Mouse (Mus musculus) forebrain, embryonic 12.5 days (tissue): Measurements from ENCODE around the gene Mettl16. TPM values are rescaled to one million over a fixed set of nuclear protein-coding genes. Genes with fewer than 3 reads are reported as not detected.

Source experiments
- ATAC-seq: fragments of 200-750 bp; cut with Nextera tagmentation; 2 replicates; pipeline ENCODE4 v1.8.0; 2017; ENCODE audit warnings: moderate TSS enrichment; ENCODE audit not compliant: low FRiP score
- H3K27ac ChIP-seq: fragments of 300-500 bp; sonication (generic); 2 replicates; pipeline ENCODE4 v1.5.1; 2016; ENCODE audit warnings: mild to moderate bottlenecking
- H3K27me3 ChIP-seq: fragments of 300-500 bp; sonication (generic); 2 replicates; pipeline ENCODE4 v1.6.1; 2016; ENCODE audit warnings: mild to moderate bottlenecking
- H3K36me3 ChIP-seq: fragments of 300-500 bp; sonication (generic); replicated peaks from 2 replicates; pipeline ENCODE4 v1.6.1; 2016; ENCODE audit warnings: mild to moderate bottlenecking
- H3K4me1 ChIP-seq: fragments of 300-500 bp; sonication (generic); 2 replicates; pipeline ENCODE4 v1.6.1; 2016
- H3K4me2 ChIP-seq: fragments of 300-500 bp; sonication (generic); 2 replicates; pipeline ENCODE4 v1.6.1; 2016; ENCODE audit warnings: mild to moderate bottlenecking, moderate library complexity
- H3K4me3 ChIP-seq: fragments of 300-500 bp; sonication (generic); replicated peaks from 2 replicates; pipeline ENCODE4 v1.5.1; 2016; ENCODE audit warnings: mild to moderate bottlenecking
- H3K9ac ChIP-seq: fragments of 300-500 bp; sonication (generic); 2 replicates; pipeline ENCODE4 v1.6.1; 2016; ENCODE audit warnings: mild to moderate bottlenecking
- H3K9me3 ChIP-seq: fragments of 300-500 bp; sonication (generic); 2 replicates; pipeline ENCODE4 v1.6.1; 2016
- WGBS: fragments of 180-500 bp; shearing (Covaris S2); methylation state at CpG from one replicate; pipeline ENCODE4 v1.1.7; 2016; 5-methylcytosine and 5-hydroxymethylcytosine counted together
- polyA plus RNA-seq: library from polyadenylated mRNA; unstranded; fragments of >200 nt; fragmentation: Nextera tagmentation; extraction: Ambion mirVana; gene quantifications from 2 replicates; pipeline ENCODE4 v1.2.1, GENCODE M21; 2016

The Mettl16 gene
- polyA plus RNA-seq, 1 experiment from 2014 or later, result 56.6 TPM

DNA sequence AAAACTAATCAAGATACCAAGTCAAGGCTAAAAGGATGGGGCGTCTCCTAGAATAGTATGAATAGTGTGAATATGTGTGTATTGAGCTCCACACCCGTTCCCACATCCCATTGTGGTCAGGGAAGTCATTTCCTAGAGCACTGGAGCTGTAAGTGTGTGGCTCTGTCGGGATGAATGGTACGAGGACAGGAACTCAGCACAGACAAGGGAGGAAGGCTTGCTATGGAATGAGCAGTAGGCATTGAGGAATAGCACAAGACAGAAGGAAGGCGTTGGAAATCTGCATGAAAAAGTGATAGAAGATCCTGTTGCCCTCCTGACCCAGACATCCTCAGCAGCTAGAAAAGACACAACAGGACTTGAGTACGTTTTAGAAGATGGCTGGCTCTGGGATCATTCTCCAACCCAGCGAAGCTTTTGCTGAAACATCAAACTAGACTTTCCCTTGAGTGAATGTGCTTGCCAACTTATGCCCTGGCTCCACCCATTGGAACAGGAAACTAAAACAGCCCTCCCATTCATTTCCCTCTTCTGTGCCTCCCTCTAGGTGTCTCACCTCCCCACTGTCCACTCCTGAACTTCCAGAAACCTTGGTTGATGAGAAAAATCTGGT is 57.3 kb downstream of the Mettl16 start:
- ATAC-seq, result no peak
- no peaks in the 10 kb centered on the region for H3K9me3 ChIP-seq
- H3K9ac ChIP-seq, result no peak overlapping the region
- H3K36me3 ChIP-seq, result no peaks in the 10 kb centered on the region
- peaks cover 26% of the 10 kb centered on the region for H3K4me1 ChIP-seq
- H3K4me3 ChIP-seq, result no peak overlapping the region
- WGBS, result 74% methylated on average over 7 of the region's 7 CpGs
- no peaks in the 10 kb centered on the region for H3K27me3 ChIP-seq
- H3K4me2 ChIP-seq, result no peak overlapping the region
- H3K27ac ChIP-seq, result no peak overlapping the region

DNA sequence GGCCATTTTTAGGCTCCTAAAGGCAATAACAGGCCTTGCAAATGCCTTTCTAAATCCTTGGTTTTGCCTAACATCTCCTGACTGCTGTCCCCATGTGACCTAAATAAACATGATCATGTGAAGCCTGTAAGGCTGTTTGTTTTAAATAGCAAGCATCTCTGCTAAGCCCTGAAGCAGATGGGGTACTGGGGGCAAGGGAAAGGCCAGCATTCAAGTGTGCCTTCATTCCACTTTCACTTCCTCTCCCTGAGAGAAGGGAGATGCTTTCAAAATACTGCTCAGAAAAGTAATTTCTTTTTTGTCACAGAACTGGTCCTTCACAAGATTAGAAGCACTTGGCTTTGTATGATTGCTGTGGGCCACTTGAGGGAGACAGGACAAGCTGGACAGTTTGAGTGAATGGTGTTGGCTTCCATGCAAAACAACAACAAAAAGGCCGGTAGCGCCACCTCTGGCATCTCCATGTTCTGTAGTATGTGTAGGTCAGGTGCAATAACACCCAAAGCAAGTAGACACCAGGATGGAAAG is 57.8 kb downstream of the Mettl16 start:
- 24% methylated on average over 2 of the region's 2 CpGs for WGBS
- Histone ChIP-seq H3K36me3 (no peaks in the 10 kb centered on the region), H3K4me2 (no peak overlapping the region), H3K27ac (no peak overlapping the region), H3K4me3 (no peak overlapping the region), H3K4me1 (peaks cover 32% of the 10 kb centered on the region), H3K27me3 (no peaks in the 10 kb centered on the region), H3K9me3 (no peaks in the 10 kb centered on the region), H3K9ac (no peak overlapping the region)
- no peak for ATAC-seq

DNA sequence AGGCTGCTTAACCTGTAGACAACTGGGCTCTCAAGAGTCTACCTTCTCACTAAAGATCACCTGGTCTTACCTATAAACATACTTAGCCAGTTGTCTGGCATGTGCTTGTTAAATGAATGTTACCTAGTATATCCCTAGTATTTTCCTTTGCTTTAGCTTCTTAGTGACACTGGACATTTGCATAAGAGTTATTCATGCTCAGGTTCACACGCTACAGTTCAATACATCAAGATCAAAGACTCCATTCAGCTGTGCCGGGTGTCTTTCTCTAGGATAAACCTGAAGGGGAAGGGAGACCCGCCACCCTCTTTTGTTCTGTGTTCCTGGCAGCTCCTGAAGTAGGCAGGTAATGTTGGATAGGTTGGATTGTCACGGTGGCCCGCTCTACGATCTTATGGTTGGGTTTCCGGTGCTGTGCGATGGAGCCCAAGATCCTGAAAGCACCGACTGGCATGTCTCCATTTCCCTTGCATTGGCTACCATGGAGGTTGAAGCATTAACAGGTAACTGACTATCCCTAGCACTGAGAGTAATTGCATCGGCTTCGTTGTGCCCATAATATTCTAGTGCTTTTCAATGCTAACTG is 58.4 kb downstream of the Mettl16 start:
- Histone ChIP-seq H3K4me3 (peak overlapping the region; percentile 83), H3K9me3 (no peaks in the 10 kb centered on the region), H3K9ac (0 out of 2 replicates have a peak overlapping the region, but pooled peaks have one; percentile 42), H3K4me1 (peaks cover 37% of the 10 kb centered on the region), H3K27me3 (no peaks in the 10 kb centered on the region), H3K27ac (no peak overlapping the region), H3K36me3 (no peaks in the 10 kb centered on the region), H3K4me2 (peak overlapping the region; percentile 85)
- WGBS, result 11% methylated on average over 11 of the region's 11 CpGs
- ATAC-seq, result no peak

DNA sequence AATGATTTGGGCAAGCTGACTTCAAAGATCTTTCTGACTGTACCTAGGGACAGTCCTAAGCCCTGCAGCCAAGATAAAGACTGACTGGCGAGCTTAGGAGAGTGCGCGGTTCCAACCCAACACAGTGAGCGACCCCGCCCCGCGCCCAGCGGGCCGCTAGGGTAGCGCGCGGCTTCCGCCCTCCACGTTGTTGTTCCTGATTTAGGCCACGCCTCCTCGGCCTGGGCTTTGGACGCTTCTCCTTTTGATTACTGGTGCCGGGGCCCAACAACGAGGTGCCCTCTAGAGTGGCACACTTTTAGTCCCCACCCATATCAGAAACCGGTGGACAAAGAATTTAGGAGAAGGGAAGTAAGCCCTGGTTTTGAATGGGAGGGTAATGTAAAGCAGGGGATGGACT is 59.2 kb downstream of the Mettl16 start:
- no peaks in the 10 kb centered on the region for H3K36me3 ChIP-seq
- peak overlapping the region; percentile 90 for H3K27ac ChIP-seq
- H3K27me3 ChIP-seq, result no peaks in the 10 kb centered on the region
- 0% methylated on average over 20 of the region's 20 CpGs for WGBS
- ATAC-seq, result peak; percentile 49
- peak overlapping the region; percentile 83 for H3K4me3 ChIP-seq
- H3K9ac ChIP-seq, result peak overlapping the region; percentile 42; the same call in 1 of the 2 replicates
- peak overlapping the region; percentile 85 for H3K4me2 ChIP-seq
- no peaks in the 10 kb centered on the region for H3K9me3 ChIP-seq
- H3K4me1 ChIP-seq, result peaks cover 45% of the 10 kb centered on the region

DNA sequence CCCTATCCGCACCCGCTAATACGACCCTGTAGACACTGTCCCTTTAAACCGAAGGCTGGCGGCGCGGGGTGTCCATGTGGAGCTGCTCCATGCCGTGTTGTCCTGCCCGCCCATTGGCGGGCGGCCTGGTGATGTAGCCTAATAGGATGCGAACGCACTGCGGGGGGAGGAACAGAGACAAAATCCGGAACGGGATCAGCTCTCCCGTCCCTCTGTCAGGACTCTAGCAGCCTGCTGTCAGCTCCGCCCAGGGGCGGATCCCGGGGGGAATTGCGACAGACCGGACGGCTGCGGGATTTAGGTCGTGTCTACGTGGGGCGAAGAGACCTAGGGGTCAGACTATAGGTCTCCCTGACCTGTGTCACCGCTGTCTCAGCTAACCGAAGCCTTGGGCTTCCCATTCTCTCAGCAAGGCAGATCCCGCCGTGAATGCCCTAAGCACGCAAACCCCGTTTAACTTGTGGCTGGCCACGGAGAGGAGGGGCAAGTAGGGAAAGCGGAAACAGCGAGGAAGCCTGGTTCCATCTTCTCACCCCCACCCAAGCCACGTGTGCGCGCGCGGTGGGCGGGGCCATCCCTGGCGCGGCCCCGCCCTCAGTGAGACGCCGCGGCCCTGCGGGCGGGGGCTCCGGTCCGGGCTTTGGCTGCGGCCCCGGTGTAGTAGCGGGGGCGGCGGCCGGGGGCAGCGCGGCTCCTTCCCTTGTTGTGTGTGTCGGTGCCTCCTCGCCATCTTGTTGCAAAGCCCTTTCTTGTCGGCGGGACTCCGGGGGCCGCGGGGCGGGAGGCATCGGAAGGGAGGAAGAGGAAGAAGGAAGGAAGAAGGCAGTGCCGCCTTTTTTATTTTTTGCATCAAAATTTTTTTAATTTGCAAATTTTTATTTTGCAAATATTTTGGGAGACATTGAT is 59.9 kb downstream of the Mettl16 start, which contains the start of gene Mnt:
TSS of gene Mnt (plus strand) at position 665 of the 906 bp plus-strand sequence.
- Histone ChIP-seq H3K27me3 (no peaks in the 10 kb centered on the region), H3K36me3 (no peaks in the 10 kb centered on the region)

DNA sequence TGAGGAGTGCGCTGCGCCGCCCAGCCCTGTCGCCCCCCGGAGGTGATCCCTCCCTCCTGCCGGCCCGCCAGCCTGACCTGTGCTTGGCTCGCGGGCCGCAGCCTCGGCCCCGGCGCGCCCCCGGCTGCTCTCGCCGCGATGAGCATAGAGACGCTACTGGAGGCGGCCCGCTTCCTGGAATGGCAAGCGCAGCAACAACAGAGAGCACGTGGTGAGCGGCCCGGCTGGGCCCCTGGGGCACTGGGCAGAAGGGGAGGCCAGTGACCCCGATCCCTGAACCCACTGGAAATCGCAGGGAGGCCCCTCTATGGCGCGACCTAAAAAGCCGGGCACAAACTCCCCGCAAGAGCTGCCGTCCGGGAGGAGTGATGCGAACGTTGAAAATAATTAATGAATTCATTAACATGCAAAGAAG is 60.6 kb downstream of the Mettl16 start:
- H3K27me3 ChIP-seq, result no peaks in the 10 kb centered on the region
- no peaks in the 10 kb centered on the region for H3K9me3 ChIP-seq
- H3K4me2 ChIP-seq, result peak overlapping the region; percentile 85
- peak overlapping the region; percentile 83 for H3K4me3 ChIP-seq
- ATAC-seq, result 0 out of 2 replicates have a peak, but pooled peaks have one; percentile 2
- peak overlapping the region; percentile 90 for H3K27ac ChIP-seq
- H3K9ac ChIP-seq, result peak overlapping the region; percentile 83
- peaks cover 51% of the 10 kb centered on the region for H3K4me1 ChIP-seq
- WGBS, result under 1% methylated on average over 35 of the region's 35 CpGs
- no peaks in the 10 kb centered on the region for H3K36me3 ChIP-seq

More for the DNA sequence above, 59.9 kb downstream of the Mettl16 start, which contains the start of gene Mnt:
- peak; percentile 92 for ATAC-seq
- Histone ChIP-seq H3K27ac (peak within 1 kb of the TSS; percentile 90), H3K9ac (peak within 1 kb of the TSS; percentile 83), H3K4me1 (peaks cover 47% of the 10 kb centered on the region), H3K4me3 (peak within 1 kb of the TSS; percentile 83), H3K4me2 (peak within 1 kb of the TSS; percentile 85), H3K9me3 (no peaks in the 10 kb centered on the region)
- WGBS, result under 1% methylated on average over 70 of the region's 70 CpGs

DNA sequence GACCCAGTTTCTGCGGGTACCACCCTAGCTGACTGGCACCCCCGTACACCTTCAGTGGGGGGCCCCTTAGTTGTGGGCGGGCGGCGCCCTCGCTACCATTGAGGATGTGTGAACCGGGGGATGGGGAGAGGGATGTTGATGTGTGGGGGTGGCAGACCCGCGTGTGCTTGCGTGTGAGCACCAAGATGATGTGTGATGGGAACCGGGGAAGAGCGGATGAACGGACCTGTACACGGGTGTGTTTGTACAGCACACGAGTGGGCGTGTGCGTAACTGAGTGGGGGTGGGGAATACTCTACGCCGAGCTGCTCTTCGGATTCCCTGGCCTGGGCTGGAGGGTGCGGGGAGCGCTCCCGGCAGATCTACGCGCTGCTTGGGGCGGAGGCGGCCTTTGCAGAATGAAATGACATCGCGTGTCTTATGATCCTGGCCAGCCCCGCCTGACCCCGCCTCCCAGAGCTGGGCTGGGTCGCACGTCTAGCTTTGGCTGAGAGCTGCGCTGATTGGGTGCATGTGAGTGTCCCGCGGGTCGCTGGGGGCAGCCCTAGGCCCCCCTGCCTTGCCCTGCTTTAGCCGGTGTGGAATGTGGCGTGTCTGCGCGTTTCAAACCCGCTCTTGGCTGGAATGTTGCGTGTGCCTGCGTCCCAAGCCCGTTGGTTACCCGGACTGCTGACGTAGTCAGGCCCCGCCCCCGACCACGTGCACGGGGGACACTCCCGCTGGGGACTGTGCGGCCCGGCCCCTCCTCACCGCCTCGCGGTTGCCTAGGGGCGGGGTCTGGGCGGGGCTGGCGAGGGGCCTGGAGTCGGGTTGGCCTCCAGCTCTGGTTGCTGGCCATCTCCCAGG is 61.2 kb downstream of the Mettl16 start:
- WGBS, result under 1% methylated on average over 61 of the region's 61 CpGs
- peak; percentile 82 for ATAC-seq
- peak overlapping the region; percentile 90 for H3K27ac ChIP-seq
- no peaks in the 10 kb centered on the region for H3K27me3 ChIP-seq
- H3K4me3 ChIP-seq, result peak overlapping the region; percentile 83
- peak overlapping the region; percentile 83 for H3K9ac ChIP-seq
- peak overlapping the region; percentile 85 for H3K4me2 ChIP-seq
- H3K9me3 ChIP-seq, result no peaks in the 10 kb centered on the region
- peaks cover 56% of the 10 kb centered on the region for H3K4me1 ChIP-seq
- no peaks in the 10 kb centered on the region for H3K36me3 ChIP-seq

DNA sequence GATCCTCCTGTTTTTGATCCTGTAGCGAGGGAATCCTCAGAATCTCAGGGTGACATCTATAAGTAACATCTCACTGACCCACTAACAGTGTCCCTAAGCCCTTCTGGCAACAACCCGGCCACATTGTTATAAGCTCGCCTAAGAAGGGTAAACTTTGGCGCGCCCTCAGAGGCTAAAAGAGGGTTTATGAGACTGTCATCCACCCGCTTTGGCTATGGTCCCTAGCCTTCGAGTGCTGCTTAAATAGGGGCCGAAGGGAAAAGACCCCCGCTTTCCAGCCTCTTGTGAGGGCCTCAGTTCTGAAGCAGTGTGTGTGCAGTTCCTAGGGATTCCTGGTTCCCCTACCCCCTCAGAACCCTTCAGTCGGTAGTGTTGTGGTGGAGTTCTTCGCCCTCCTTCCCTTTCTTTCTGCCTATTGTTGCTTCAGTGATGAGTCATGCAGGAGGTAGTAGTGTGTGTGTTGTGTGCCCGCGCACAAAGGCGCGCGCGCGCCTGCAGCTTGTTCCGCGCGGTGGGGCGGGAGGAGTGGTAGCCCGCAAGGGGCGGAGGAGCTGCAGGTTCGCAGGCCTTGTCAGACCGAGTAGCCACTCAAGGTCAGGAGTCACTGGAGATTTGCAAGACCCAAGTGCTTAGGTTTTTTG is 62.0 kb downstream of the Mettl16 start:
- H3K9me3 ChIP-seq, result no peaks in the 10 kb centered on the region
- peak overlapping the region; percentile 83 for H3K4me3 ChIP-seq
- peak overlapping the region; percentile 85 for H3K4me2 ChIP-seq
- no peaks in the 10 kb centered on the region for H3K36me3 ChIP-seq
- H3K27ac ChIP-seq, result peak overlapping the region; percentile 90
- under 1% methylated on average over 26 of the region's 26 CpGs for WGBS
- peaks cover 64% of the 10 kb centered on the region for H3K4me1 ChIP-seq
- no peak for ATAC-seq
- peak overlapping the region; percentile 83 for H3K9ac ChIP-seq
- H3K27me3 ChIP-seq, result no peaks in the 10 kb centered on the region

DNA sequence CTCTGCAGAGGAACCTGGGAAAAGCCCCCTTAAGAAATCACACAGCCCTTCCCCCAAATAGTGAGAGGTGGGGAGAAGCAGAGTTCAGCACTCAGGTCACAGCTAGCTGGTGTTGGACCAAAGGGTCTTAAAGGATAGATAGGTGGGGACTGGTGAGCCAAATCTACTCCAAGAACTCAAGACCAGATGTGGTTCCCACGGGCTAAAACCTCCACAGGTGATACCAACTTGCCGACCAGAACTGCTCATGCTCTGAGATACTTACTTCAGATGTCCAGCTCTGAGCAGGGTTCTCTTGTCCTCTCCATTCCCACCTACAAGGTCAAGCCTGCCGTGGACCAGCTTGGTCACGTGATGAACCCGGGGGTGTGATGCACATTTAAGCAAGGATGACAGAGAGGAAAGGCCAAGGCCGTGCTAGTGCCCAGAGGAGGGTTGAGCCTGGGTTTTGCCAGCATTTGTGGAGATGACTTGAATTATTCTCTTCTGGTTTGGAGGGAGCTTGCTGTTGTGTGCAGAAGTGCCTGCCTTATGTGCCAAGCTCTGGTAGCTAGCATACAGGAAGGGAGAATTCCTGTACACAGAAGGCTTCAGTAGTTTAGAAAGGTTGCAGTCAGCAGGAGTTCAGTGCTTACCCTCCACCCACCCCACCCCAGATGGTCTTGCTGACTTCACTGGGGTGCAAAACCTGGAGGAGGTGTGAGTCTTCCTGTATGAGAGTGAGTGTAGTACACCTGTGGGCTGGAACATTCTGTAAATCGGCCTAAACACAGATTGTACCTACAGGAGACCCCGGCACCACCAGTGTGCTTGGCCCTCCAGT is 63.1 kb downstream of the Mettl16 start:
- Histone ChIP-seq H3K4me3 (peak overlapping the region; percentile 83), H3K27me3 (no peaks in the 10 kb centered on the region), H3K4me1 (peaks cover 59% of the 10 kb centered on the region), H3K4me2 (peak overlapping the region; percentile 85), H3K9ac (peak overlapping the region; percentile 83), H3K27ac (peak overlapping the region; percentile 90; the same call in 1 of the 2 replicates), H3K9me3 (no peaks in the 10 kb centered on the region), H3K36me3 (no peaks in the 10 kb centered on the region)
- WGBS, result 88% methylated on average over 8 of the region's 8 CpGs
- ATAC-seq, result no peak

DNA sequence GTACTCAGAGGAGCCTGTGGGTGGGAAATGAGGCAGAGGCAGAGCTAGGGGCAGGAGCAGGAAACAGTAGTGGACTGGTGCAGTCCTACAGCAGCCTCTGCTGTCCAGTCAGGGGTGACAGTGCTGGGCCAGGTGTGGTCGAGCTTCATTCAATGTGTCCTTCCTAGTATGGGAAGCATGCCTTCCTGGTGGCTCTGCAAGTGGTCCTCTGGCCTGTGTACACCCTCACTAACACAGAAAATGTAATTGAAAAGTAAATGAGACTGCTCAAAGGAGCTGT is 63.7 kb downstream of the Mettl16 start:
- no peaks in the 10 kb centered on the region for H3K9me3 ChIP-seq
- H3K9ac ChIP-seq, result no peak overlapping the region
- H3K4me3 ChIP-seq, result no peak overlapping the region
- H3K4me1 ChIP-seq, result peaks cover 59% of the 10 kb centered on the region
- H3K27me3 ChIP-seq, result no peaks in the 10 kb centered on the region
- no peak for ATAC-seq
- H3K27ac ChIP-seq, result 0 out of 2 replicates have a peak overlapping the region, but pooled peaks have one; percentile 8
- WGBS, result 74% methylated on average over 1 of the region's 1 CpGs
- no peaks in the 10 kb centered on the region for H3K36me3 ChIP-seq
- H3K4me2 ChIP-seq, result no peak overlapping the region
